Mouse (Mus musculus) left cerebral cortex, adult 11 months (tissue): ENCODE data around the gene Tcf7l1.

Experiments used
- DNase-seq: peaks from one replicate; pipeline ENCODE4 v3.0.0; 2022; ENCODE audit warnings: low spot score

Gene Tcf7l1

DNA sequence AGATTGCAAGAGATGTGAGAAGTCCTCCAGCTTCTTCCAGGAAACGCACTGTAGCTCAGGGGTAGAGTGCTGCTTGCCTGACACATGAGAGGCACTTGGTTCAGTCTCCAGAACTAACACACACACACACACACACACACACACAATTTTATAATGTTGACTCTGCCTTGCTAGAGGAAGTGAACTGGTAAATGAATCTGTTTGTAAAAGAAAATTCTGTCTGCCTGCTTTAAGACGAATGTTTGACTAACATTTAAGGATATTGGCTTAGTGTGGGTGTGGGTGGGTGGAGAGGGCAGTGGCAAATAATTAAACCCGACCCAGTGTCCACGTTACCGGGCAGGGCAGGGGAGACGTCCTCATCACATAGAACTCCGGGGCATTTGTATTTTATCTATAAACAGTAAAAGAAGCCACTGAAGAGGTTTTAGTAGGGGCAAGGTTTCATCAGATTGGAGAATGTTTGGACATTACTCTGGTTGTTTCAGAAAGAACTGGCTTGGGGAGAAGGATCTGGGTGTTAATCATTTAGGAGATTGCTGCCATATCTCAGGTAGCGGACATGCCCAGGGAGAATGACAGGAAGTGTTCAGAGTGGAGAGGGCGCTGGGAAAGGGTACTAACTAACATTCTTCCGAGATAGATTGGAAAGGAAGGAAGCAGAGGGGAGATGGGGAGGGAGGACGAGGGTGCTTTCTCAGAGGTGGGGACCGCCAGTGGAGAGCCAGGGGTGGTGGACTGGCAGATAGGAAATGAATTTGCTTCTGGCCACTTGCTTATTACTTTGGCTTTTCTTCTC lies 169.1 kb downstream of the Tcf7l1 start:
- no peak for DNase-seq

DNA sequence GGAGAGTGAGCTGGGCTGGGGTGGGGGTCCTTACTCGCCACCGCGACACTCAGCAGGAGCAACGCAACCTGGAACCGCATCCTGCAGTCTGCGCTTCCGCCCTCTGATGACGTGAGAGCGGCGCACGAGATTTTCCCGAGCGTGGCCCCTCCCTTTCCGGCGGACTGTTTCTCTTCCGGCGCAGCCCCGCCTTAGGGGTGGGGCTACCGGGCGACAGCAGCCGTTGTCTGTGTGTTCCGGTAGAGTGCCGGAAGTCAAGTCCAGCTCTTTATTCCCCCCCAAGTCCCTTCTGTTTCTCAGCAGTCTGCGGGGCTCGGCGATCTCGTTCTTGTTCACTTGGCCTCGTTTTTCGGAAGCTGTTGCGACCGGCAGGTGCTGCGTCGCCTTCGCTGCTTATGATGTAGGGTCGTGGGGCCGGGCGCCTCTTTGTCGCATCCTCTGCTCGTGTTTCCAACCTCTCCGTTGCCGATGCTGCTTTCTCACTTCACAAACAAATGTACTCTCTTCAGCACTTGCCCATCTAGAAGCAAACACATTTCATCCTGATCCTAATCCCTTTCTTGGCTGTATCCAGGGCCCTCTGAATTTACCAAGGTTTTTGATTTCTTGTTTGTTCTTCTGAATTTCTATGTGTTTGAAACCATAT lies 172.3 kb downstream of the Tcf7l1 start, which contains the start of gene Tgoln1:
TSS of gene Tgoln1 (minus strand) at position 358 of the 646 bp plus-strand sequence.
- DNase-seq, result peak; percentile 91

DNA sequence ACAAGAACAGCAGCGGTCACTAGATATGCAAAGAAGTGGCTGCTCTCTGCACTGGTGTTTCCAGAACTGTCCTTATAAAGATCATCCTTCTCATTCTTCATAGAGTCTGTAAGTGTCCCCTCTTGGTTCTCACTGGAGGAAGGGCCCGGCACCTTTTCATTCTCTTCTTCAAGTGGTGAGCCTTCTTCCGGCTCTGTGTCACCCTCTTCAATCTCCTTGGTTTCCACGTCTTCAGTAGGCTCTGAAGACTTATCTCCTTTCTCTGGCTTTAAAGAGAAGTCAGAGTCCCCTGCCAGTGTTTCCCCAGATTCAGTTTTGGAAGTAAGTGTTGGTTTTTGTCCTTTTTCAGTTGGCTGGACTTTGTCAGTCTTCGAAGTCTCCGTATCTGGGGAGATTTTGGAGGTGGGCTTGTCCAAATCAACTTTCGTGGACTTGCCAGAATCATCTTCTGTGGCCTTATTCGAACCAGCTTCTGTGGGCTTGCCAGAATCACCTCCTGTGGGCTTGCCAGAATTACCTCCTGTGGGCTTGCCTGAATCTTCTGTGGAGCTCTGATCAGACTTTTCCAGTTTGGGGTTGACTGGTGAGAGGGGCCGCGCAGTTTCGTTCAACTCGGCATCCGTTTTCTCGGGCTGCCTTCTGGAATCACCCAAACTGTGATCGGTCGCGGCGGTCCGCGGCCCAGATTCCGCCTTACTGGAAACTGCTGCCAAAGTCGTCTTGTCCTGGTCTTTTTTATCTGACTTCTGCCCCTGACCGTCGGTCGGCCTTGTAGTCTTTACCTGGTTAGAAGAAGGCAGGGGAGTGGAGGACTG lies 173.3 kb downstream of the Tcf7l1 start:
- no peak for DNase-seq

GRCm38 (mm10) chr6:72615151-72615550 lies 173.9 kb downstream of the Tcf7l1 start:
- DNase-seq, result no peak

GRCm38 (mm10) chr6:72610261-72610660 lies 178.8 kb downstream of the Tcf7l1 start:
- DNase-seq, result no peak

DNA sequence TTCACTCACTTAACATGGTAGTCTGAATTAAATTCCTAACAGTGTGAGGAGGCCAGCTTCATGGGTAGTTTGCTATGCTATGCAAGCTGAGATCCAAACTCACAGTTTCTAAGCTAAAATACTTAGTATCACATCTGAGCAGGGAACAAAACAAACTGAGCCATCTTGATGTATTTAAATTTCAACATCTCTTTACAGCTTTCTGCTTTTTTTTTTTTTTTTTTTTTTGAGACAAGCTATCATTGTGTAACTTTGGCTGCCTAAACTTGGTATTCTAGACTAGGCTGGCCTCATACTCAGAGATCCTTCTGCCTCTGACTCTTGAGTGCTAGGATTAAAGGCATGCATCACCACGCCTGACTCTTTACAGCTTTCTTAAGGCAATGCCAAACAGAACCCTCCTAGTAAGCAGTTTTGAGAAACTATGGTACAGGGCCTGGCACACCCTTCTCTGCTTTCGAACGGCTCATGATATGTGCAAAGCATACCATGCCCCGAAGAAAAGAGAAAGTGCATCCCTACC lies 180.3 kb downstream of the Tcf7l1 start:
- no peak for DNase-seq

DNA sequence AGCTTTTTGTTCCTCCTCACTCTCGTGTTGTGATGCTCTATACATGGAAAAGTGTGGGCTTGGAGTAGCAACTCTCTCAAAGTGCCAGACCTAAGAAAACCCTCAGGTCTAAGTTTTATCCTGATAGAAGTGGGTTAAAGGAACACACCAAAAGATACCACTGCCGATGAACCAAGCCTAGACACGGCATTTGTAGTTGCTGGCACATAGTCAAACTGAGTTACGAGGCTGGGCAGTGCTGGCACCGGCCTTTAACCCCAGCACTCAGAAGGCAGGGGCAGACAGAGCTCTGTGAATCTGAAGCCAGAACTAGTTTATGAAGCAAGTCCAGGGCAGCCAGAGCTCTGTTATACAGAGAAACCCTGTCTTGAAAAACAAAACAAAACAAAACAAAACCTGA lies 181.4 kb downstream of the Tcf7l1 start:
- no peak for DNase-seq

- no peak for DNase-seq
These were observed 182.0 kb downstream of the Tcf7l1 start for GRCm38 (mm10) chr6:72607060-72607459.

GRCm38 (mm10) chr6:72604066-72604465 lies 185.0 kb downstream of the Tcf7l1 start:
- DNase-seq, result no peak

- peak; percentile 59 for DNase-seq
These were observed 187.3 kb downstream of the Tcf7l1 start for GRCm38 (mm10) chr6:72601732-72602131.

GRCm38 (mm10) chr6:72600771-72601170 lies 188.3 kb downstream of the Tcf7l1 start:
- no peak for DNase-seq

GRCm38 (mm10) chr6:72600216-72600615 lies 188.8 kb downstream of the Tcf7l1 start:
- DNase-seq, result no peak

DNA sequence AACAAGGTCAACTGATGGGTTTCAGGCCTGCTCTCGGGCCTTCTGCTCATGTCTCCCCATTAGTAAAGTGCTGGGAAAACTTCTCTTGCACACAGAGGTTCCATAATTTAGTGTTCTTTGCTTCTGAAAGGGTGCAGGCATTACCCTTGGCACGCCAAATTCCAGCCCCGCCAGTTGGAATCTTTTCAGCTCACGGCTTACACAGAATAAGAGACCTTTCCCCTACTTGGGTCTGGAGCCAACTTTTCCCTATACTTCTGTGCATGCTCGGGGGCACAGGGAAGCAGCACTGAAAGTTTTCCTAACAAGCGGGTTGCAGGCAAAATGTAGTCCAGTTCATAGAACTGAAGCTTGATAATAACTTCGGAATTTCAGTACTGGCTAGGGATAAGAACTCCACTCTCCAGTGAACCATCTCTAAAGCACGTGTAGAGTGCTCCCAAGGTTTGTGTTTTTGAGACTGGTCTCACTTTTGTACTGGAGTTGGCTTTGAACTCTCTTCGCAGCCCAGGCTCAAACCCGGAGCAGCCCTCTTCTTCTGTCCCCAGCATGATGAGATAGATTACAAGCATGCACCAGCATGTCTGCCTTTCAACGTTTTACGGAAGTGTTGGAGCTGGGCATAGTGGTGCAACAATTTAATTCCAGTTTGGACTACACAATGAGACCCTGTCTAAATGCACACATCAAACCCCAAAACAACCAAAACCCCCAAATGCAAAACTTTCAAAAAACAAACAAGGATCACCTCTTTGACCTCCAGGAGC lies 190.1 kb downstream of the Tcf7l1 start:
- DNase-seq, result no peak

DNA sequence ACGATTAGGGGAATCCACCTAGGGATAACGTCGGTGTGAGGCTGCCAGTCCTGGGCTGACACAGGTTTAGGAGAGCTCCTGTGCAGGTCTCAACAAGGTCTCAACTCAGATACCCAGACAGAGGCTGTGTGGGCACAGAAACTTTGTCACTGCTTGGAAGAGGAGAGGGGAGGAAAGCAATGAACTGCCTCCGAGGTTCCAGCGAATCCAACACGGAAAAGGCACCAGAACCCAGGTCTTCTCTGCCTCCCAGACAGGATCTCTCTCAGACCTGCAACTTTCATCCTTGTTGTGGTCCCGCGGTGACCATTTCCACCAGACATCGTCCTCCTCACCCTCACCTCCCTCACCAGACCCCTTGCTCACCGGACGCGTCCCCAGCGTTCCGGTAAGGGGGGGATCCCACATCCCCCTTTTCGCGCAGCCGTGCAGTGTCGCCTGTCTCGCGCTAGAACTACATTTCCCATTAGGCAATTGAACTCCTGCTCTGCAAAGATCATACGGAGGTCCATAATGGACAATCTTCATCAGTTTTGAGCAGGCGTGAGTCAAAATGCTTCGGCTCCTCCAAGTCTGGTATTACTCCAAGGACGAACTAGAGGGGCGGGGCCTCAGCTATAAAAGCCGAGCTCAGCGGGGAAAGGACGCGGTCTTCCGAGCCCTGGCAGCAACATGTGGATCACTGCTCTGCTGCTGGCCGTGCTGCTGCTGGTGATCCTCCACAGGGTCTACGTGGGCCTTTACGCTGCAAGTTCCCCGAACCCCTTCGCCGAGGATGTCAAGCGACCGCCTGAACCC lies 190.9 kb downstream of the Tcf7l1 start, which contains the start of the genes Elmod3 and Retsat:
TSS of gene Elmod3 (minus strand) at position 458 of the 798 bp plus-strand sequence.
TSS of gene Retsat (plus strand) at position 520 of the 798 bp plus-strand sequence.
- peak; percentile 92 for DNase-seq

DNA sequence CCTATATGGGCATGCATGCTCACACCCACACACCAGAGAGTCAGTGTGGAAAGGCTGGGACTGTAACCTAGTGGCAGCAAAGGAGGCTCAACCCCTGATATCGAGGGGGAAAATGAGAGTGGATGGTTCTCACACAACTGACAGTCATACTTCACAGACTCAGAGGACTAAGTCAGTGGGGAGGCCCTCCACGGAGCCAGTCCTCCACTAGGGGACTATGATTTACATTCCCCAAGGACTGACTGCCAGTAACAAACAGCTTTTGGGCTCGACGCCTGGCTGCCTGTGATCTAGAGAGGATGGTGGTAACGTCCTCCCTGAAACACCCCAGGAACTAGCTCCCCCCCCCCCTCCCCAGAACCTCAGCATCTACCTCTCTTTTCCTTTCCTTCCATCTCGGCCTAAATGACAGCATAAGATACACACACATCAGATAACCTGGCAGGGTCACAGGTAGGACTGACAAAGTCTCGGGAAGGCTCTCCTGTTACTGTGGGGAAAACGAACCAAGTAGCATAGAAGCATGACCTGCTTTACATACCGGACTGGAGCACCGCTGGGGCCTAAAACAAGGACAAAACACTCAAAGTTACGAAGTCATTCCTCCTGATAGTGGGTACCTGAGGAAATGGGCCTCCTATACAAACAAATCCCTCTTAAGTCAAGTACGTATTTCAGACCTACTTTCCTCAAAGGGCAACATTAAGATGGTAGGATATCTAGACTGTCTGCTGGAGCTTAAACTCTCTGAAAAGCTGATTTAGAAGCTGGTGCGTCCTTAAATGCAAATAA lies 191.8 kb downstream of the Tcf7l1 start:
- no peak for DNase-seq

GRCm38 (mm10) chr6:72593914-72594313 lies 195.1 kb downstream of the Tcf7l1 start:
- DNase-seq, result no peak

GRCm38 (mm10) chr6:72593011-72593803 lies 195.8 kb downstream of the Tcf7l1 start:
- no peak for DNase-seq

DNA sequence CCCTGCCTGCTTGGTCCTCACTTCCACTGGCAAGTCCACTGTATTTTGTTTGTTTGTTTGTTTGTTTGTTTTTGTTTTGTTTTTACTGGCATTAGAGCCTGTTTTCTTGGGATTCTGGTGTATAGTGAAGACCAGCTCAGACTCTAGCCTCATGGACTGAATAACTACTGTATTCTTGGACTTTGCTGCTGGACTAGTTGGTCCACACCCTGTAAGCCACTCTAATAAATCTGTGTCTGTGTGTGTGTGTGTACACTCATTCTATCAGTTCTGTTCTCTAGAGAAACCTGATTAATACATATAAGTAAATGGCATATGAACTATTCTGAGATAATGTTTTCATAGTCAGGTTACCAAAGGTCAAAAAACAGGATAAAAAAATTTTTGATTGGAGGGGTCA lies 198.9 kb downstream of the Tcf7l1 start:
- no peak for DNase-seq

DNA sequence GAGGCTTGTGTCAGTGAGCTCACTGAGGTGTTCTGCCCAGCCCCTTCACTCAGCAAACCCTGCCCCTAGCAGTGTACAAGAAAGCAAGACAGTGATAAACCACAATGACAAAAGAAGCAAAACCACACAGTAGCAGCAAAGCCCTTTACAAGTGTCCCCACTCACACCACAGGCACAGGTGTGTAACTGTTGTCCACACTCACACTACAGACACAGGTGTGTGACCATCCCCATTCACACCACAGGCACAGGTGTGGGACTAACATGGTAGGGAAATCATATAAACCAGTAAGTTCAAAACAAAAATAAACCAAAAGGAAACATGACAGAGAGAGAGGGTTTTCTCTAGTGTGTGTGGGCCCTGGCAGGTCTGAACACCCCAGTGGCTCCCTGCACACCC lies 200.7 kb downstream of the Tcf7l1 start:
- DNase-seq, result no peak
